Mouse (Mus musculus): Measurements from ENCODE around the gene Cxcl16. TPM values are rescaled to one million over a fixed set of nuclear protein-coding genes. Genes with fewer than 3 reads are reported as not detected.
A peak's percentile ranks its signal among the peaks of the same experiment; 100 is the strongest.

Cxcl16 gene
- total and polyA plus RNA-seq, 3 experiments: not detected

- peaks cover 13% of the 10 kb centered on the region for H3K36me3 ChIP-seq (replicated peaks)
- TF ChIP-seq GATA2 (IDR thresholded peaks at IDR 0.05; ENCODE audit: borderline replicate concordance, low read depth, low read length) (no peak), GATA1 (IDR thresholded peaks at IDR 0.05; ENCODE audit: borderline replicate concordance, low read length) (no peak), CTCF (IDR thresholded peaks at IDR 0.05; ENCODE audit: low read depth, low read length) (no peak), TAL1 (conservative IDR thresholded peaks at IDR 0.05; ENCODE audit: low read depth, low read length) (no peak), POLR2AphosphoS5 (IDR thresholded peaks at IDR 0.05; ENCODE audit: insufficient replicate concordance, low read depth, low read length) (no peak)
- peaks cover 19% of the 10 kb centered on the region; the same call in 1 of the 2 replicates for H3K27me3 ChIP-seq (ENCODE audit: insufficient read depth, low read length)
- DNase-seq (ENCODE audit: low spot score) (no peak), ATAC-seq (ENCODE audit: extremely low read depth, insufficient number of reproducible peaks, low FRiP score, poor library complexity, severe bottlenecking) (no peak)
- H3K4me3 ChIP-seq (ENCODE audit: low read depth, low read length): no peak within 1 kb of the TSS
- peaks cover 6% of the 10 kb centered on the region for H3K4me1 ChIP-seq (ENCODE audit: insufficient read depth, low read depth, low read length)
- H3K9me3 ChIP-seq (replicated peaks): no peaks in the 10 kb centered on the region
Measured at GRCm38 (mm10) chr11:70458688-70459600, 840 bp downstream of the Cxcl16 start, which contains the start of gene Zmynd15. Gene Zmynd15, plus strand, starts transcription at chr11:70459433.

- Histone ChIP-seq H3K9me3 (replicated peaks) (no peaks in the 10 kb centered on the region), H3K36me3 (replicated peaks) (peaks cover 24% of the 10 kb centered on the region), H3K4me3 (ENCODE audit: low read depth, low read length) (peak overlapping the region; percentile 13; the same call in 1 of the 2 replicates), H3K4me1 (ENCODE audit: insufficient read depth, low read depth, low read length) (peaks cover 41% of the 10 kb centered on the region), H3K27me3 (ENCODE audit: insufficient read depth, low read length) (0 out of 2 replicates have a peak, but pooled peaks cover 1% of the 10 kb centered on the region)
- no peak for ATAC-seq (ENCODE audit: extremely low read depth, insufficient number of reproducible peaks, low FRiP score, poor library complexity, severe bottlenecking)
- TF ChIP-seq GATA2 (IDR thresholded peaks at IDR 0.05; ENCODE audit: borderline replicate concordance, low read depth, low read length) (no peak), TAL1 (conservative IDR thresholded peaks at IDR 0.05; ENCODE audit: low read depth, low read length) (no peak), GATA1 (IDR thresholded peaks at IDR 0.05; ENCODE audit: borderline replicate concordance, low read length) (no peak), CTCF (IDR thresholded peaks at IDR 0.05; ENCODE audit: low read depth, low read length) (no peak), POLR2AphosphoS5 (IDR thresholded peaks at IDR 0.05; ENCODE audit: insufficient replicate concordance, low read depth, low read length) (no peak)
- peak; percentile 45 for DNase-seq (ENCODE audit: low spot score)
Measured at GRCm38 (mm10) chr11:70453261-70454044, 6.3 kb downstream of the Cxcl16 start.

- H3K36me3 ChIP-seq (replicated peaks): peaks cover 24% of the 10 kb centered on the region
- peaks cover 3% of the 10 kb centered on the region; the same call in 1 of the 2 replicates for H3K27me3 ChIP-seq (ENCODE audit: insufficient read depth, low read length)
- ATAC-seq (ENCODE audit: extremely low read depth, insufficient number of reproducible peaks, low FRiP score, poor library complexity, severe bottlenecking) (peak; percentile 91), DNase-seq (ENCODE audit: low spot score) (peak; percentile 81)
- TF ChIP-seq GATA1 (IDR thresholded peaks at IDR 0.05; ENCODE audit: borderline replicate concordance, low read length) (no peak), GATA2 (IDR thresholded peaks at IDR 0.05; ENCODE audit: borderline replicate concordance, low read depth, low read length) (no peak), TAL1 (conservative IDR thresholded peaks at IDR 0.05; ENCODE audit: low read depth, low read length) (no peak), CTCF (IDR thresholded peaks at IDR 0.05; ENCODE audit: low read depth, low read length) (peak; percentile 47; the same call in 1 of the 2 replicates)
- peaks cover 44% of the 10 kb centered on the region for H3K4me1 ChIP-seq (ENCODE audit: insufficient read depth, low read depth, low read length)
- H3K4me3 ChIP-seq (ENCODE audit: low read depth, low read length): peak within 1 kb of the TSS; percentile 90
- no peaks in the 10 kb centered on the region for H3K9me3 ChIP-seq (replicated peaks)
Measured at GRCm38 (mm10) chr11:70451797-70452498, 7.8 kb downstream of the Cxcl16 start, which contains the start of gene Med11. Gene Med11, plus strand, starts transcription at chr11:70451919.

- DNase-seq (ENCODE audit: low spot score) (no peak), ATAC-seq (ENCODE audit: extremely low read depth, insufficient number of reproducible peaks, low FRiP score, poor library complexity, severe bottlenecking) (no peak)
- TF ChIP-seq CTCF (IDR thresholded peaks at IDR 0.05; ENCODE audit: low read depth, low read length) (no peak), GATA1 (IDR thresholded peaks at IDR 0.05; ENCODE audit: borderline replicate concordance, low read length) (no peak), GATA2 (IDR thresholded peaks at IDR 0.05; ENCODE audit: borderline replicate concordance, low read depth, low read length) (no peak)
- peaks cover 50% of the 10 kb centered on the region for H3K4me1 ChIP-seq (ENCODE audit: insufficient read depth, low read depth, low read length)
- H3K4me3 ChIP-seq (ENCODE audit: low read depth, low read length): no peak overlapping the region
- no peaks in the 10 kb centered on the region for H3K9me3 ChIP-seq (replicated peaks)
- H3K36me3 ChIP-seq (replicated peaks): peaks cover 24% of the 10 kb centered on the region
- peaks cover 6% of the 10 kb centered on the region; the same call in 1 of the 2 replicates for H3K27me3 ChIP-seq (ENCODE audit: insufficient read depth, low read length)
Measured at GRCm38 (mm10) chr11:70450926-70451325, 8.9 kb downstream of the Cxcl16 start.

GRCm38 (mm10) chr11:70447373-70447772 lies 12.4 kb downstream of the Cxcl16 start:
- TF ChIP-seq TAL1 (conservative IDR thresholded peaks at IDR 0.05; ENCODE audit: low read depth, low read length) (no peak), GATA1 (IDR thresholded peaks at IDR 0.05; ENCODE audit: borderline replicate concordance, low read length) (no peak), CTCF (IDR thresholded peaks at IDR 0.05; ENCODE audit: low read depth, low read length) (no peak), GATA2 (IDR thresholded peaks at IDR 0.05; ENCODE audit: borderline replicate concordance, low read depth, low read length) (no peak)
- H3K9me3 ChIP-seq (replicated peaks): no peaks in the 10 kb centered on the region
- ATAC-seq (ENCODE audit: extremely low read depth, insufficient number of reproducible peaks, low FRiP score, poor library complexity, severe bottlenecking) (no peak), DNase-seq (ENCODE audit: low spot score) (no peak)
- peaks cover 5% of the 10 kb centered on the region for H3K36me3 ChIP-seq (replicated peaks)
- peaks cover 35% of the 10 kb centered on the region for H3K4me1 ChIP-seq (ENCODE audit: insufficient read depth, low read depth, low read length)
- no peak overlapping the region for H3K4me3 ChIP-seq (ENCODE audit: low read depth, low read length)
- H3K27me3 ChIP-seq (ENCODE audit: insufficient read depth, low read length): peaks cover 6% of the 10 kb centered on the region; the same call in 1 of the 2 replicates
